Mouse (Mus musculus): ENCODE measurements at regions not wholly inside any gene's neighbourhood (a gene's known extent, or its start where the extent isn't known, plus 50 kb on each side); places are given as distances from the start of the nearest gene placed in this dataset.

DNA sequence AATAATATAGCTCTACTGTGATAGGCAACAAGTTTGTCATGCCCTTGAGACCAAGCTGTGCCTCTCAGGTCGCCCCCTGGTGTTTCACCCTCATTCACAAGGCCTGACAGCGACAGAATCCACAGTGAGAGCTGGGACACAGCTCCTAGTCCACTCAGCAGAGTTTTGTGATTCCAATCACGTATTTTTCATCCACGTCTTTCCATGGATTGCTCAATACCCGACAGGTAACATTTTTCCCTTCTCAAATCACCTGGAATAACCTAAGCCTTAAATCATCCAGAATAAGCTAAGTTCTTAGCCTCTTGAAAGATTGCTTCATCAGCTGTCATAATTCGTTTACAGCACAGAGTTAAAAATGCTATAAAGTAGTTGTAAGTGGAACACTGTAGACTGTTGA lies 211.3 kb downstream of the Ccdc91 start:
- no peak for DNase-seq

GRCm38 (mm10) chr6:147698255-147698654 lies 222.6 kb downstream of the Ccdc91 start:
- no peak for DNase-seq

- DNase-seq, result no peak
Measured at GRCm38 (mm10) chr6:147699449-147699848, 223.8 kb downstream of the Ccdc91 start.

- no peak for DNase-seq
Measured at GRCm38 (mm10) chr6:147700629-147701028, 225.0 kb downstream of the Ccdc91 start.

- DNase-seq, result no peak
Measured at GRCm38 (mm10) chr6:147701956-147702355, 226.3 kb downstream of the Ccdc91 start.

- no peak for DNase-seq
Measured at GRCm38 (mm10) chr6:147704297-147704696, 228.7 kb downstream of the Ccdc91 start.

GRCm38 (mm10) chr6:147705936-147706335 lies 230.3 kb downstream of the Ccdc91 start:
- DNase-seq, result no peak

- DNase-seq, result no peak
Measured at GRCm38 (mm10) chr6:147706741-147707140, 231.1 kb downstream of the Ccdc91 start.

- peak; percentile 14 for DNase-seq
Measured at GRCm38 (mm10) chr6:147718052-147718712, 242.6 kb downstream of the Ccdc91 start.

DNA sequence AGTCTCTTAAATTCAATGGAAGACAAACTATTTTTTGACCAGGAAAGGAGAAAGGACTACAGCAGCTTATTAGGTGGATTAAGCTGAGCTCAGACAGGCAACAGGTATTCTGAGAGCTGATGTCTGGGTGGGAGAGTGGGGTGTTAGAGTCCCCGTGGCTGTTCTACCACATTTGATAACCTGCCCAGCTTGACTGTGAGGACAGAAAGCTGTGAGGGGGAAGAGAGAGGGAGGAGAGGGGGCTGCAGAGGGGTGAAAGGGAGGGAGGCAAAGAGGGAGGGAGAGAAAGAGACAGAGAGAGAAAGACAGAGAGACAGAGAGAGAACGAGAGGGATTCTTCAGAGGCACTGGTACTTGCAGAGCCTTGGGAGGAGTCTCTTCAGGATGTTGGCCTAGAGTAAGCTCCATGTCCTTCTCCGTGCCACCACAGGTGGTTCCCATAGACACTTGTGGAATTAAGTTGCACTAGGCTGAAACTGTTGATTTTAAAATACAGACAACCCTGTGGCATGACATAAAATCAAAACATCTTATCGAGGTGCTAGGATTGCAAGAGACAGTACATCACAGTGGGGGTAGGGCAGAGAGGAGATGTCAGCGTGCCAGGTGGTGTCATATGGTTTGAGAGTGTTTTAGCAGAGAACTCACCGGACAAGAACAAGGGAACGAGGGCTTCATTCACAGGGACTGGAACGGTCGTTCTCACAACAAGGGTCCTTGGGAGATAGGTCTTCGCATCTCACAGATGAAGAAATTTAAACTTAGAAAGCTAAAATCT lies 243.3 kb downstream of the Ccdc91 start:
- no peak for DNase-seq

DNA sequence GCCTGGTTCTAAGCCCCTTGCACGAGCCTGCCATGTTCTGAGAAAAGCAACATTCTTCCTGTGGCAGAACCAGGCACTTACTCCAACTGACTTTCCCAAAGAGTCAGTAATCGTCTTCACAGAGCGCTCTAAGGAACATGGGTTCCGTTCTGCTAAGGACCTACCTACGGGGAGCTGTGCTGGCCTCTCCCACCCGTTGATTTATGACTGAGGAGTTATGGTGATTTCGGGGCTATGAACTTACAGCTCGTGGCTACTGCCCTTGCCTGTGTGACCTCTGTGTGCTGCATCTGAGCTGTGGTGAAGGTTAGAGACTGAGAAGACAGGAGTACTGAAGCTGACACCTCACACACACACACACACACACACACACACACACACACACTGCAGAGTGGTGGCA lies 243.9 kb downstream of the Ccdc91 start:
- no peak for DNase-seq

DNA sequence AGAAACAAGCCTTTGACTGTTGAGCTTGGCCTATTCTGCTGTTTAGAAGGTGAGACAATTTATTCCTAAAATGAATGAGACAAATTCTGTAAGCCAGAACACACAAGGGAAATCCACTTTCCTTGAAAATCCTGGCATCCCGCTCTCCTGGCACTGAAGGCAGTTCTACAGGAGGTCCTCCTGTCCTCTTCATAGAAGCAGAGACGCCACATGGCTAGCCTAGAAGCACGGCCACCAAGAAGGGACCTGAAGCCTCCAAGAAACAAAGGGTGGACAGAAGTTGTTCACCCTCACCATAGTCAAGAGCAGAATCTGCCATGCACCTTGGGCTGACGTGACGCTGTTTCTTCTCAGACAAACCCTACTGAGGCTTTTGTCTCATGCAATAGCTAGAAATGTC lies 247.7 kb downstream of the Ccdc91 start:
- no peak for DNase-seq

GRCm38 (mm10) chr6:147726987-147727386 lies 251.4 kb downstream of the Ccdc91 start:
- no peak for DNase-seq

DNA sequence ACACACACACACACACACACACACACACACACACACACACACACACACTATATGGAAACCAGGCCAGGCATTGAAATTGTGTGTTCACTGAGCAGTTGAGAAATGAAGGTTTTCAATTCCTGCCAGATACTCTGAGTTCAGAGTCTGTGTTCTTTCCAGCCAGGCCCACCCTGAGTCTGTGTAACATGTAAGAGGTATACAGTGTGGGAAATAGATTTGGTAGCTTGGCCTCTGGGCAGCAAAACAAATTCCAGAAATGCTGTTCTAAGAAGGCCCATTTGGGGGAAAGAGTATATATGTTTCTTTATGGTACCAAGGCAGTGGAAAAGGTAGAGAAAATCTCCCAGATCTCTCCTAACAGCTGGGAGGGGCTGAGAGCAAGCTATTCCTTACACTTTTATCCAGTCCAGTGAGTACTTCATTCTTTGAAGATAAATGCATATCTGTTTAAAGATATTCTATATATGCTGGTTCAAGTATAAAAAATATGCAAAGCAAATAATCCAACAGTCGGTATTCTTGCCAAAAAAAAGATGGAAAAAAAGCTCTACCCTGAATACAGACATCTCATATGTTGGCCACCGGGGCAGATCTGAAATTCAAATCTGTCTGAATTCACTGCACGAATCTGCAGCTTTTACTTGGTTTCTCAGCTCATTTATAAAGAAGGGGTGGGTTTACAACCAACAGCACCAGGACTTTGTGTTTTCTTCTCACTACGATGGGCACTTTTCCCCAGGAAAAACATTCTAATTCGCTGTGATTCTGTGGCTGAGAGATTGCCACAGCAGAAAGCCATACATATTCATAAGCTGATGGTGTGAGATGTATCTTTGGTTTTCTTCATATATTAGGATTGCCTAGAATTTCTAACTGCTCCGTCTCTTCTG lies 252.3 kb downstream of the Ccdc91 start:
- no peak for DNase-seq

GRCm38 (mm10) chr6:147729721-147730120 lies 254.1 kb downstream of the Ccdc91 start:
- no peak for DNase-seq

- no peak for DNase-seq
Measured at GRCm38 (mm10) chr6:147738621-147739325, 263.1 kb downstream of the Ccdc91 start.

DNA sequence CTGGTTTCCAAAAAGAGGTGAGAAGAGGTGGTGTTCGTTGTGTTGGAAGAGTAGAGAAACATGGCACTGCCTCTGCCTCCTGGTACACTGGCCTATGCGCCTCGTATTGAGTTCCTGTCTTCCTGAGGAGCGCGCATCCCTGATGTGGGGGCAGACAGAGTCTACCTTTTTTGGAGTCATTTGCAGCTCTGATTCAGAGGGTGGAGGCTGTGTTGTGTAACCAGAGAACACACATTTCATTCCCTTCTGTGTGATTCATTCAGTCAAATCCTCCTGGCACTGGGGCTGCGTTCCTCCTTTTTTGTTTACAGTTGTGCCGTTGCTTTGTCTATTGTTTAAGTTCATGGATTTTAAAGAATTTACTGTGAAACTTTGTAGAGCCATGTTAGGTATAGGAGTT lies 265.8 kb downstream of the Ccdc91 start:
- no peak for DNase-seq

GRCm38 (mm10) chr6:147744081-147744480 lies 268.5 kb downstream of the Ccdc91 start:
- no peak for DNase-seq

DNA sequence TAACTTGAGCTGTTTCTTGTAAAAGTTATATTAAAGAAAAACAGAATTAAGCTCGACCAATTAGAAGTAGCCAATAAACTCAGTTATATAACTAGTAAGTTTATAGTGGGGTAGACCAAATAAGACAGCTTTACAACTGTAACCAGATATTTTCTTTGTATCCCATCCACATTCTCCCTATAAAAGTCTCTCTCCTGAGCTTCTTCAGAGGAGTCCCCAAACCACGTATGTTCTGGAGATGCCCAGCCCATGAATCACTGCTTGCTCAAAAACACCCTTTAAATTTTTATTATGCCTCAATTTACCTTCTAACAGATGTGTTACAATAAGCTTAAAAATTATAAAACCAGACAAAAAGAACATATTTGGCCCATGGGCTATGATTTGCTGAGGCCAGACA lies 270.1 kb downstream of the Ccdc91 start:
- no peak for DNase-seq

DNA sequence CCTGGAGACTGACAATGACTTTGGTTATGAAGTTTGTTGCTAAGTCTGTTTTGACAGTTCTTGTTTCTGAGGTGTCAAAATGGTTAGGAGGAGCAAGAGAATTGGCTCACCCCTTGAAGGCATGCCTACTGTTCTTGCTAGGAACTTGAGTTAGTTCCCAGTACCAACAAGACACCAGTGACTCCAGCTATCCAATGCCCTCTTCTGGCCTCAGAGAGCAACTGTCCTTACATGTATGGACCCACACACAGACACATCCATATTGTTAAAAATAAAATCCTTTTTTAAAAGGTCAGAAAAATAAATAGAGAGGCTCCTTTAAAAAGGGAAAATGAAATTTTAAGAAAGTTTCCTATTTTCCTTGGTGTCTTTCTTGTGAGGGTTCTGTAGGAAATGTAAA lies 272.3 kb downstream of the Ccdc91 start:
- no peak for DNase-seq

DNA sequence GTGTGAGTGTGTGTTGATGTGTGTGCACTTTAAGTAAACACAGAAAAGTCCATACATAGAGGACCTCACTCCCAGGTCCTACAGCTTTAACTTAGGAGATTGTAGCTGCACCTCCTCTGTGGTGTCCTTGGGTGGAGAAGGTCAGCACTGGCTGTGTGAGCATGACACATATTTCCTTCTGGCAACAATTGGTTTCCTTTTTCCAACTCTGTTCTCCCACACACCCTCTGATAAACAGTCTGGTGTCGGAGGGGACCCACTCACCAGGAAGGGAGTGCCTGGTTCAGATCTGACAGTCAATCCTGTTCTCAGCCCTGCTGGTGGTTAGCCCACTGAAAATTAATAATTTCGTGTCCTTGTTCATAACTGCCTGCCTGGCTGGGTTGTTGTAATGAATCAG lies 276.7 kb downstream of the Ccdc91 start:
- peak; percentile 41 for DNase-seq

DNA sequence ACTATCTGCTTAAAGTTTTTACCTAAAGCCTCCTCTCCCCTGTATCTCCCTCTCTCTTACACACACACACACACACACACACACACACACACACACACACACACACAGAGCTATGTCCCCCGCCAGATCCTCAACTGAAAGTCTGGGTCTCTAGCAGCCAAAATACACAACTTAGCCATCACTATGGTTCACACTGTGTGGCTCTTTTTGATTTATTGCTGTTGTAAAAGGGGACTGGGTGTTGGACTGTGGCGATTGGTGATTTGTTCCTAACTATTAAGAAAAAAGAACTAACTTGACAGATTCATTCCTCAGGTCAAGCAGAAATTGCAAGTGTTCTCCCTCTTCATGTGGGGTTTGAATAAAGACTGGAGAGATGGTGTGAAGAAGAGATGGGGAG lies 278.2 kb downstream of the Ccdc91 start:
- peak; percentile 8 for DNase-seq

Measured in kidney, postnatal 14 days (tissue).